Mouse (Mus musculus) G1E (cell line): Measurements from ENCODE around the gene Ctse. TPM values are rescaled to one million over a fixed set of nuclear protein-coding genes. Genes with fewer than 3 reads are reported as not detected.
A peak's percentile ranks its signal among the peaks of the same experiment; 100 is the strongest.
"Not testable (repeated sequence)": the region's sequence is repeated elsewhere in the genome, so short reads cannot be mapped to it uniquely, and the experiment has no call there.

Source experiments
- ATAC-seq: 2 replicates; pipeline ENCODE4 v1.8.0; 2016; ENCODE audit warnings: mild to moderate bottlenecking; ENCODE audit not compliant: insufficient number of reproducible peaks, poor library complexity, low FRiP score, severe bottlenecking; ENCODE audit errors: extremely low read depth
- DNase-seq: peaks from one replicate; pipeline ENCODE4 v3.0.0; 2012; ENCODE audit warnings: low spot score
- H3K27me3 ChIP-seq: 2 replicates; pipeline ENCODE4 v1.6.1; 2012; ENCODE audit warnings: mild to moderate bottlenecking, low read length, inconsistent platforms; ENCODE audit not compliant: insufficient read depth
- H3K36me3 ChIP-seq: replicated peaks from 2 replicates; pipeline ENCODE3; 2012; ENCODE audit warnings: mild to moderate bottlenecking, inconsistent platforms
- H3K4me1 ChIP-seq: 2 replicates; pipeline ENCODE4 v1.6.1; 2012; ENCODE audit warnings: low read depth, low read length, inconsistent platforms, mixed read lengths; ENCODE audit not compliant: insufficient read depth
- H3K4me3 ChIP-seq: 2 replicates; pipeline ENCODE4 v1.5.1; 2012; ENCODE audit warnings: low read depth, mild to moderate bottlenecking, inconsistent platforms, low read length, moderate library complexity, mixed read lengths
- H3K9me3 ChIP-seq: replicated peaks from 2 replicates; pipeline ENCODE4 v1.6.1; 2012; ENCODE audit warnings: inconsistent platforms
- CTCF ChIP-seq: IDR thresholded peaks from 2 replicates; pipeline ENCODE4 v1.5.1; 2012; ENCODE audit warnings: low read depth, low read length, inconsistent platforms, mixed read lengths
- GATA1 ChIP-seq: IDR thresholded peaks from 2 replicates; pipeline ENCODE4 v1.6.1; 2012; ENCODE audit warnings: borderline replicate concordance, low read length, inconsistent platforms, mixed read lengths
- GATA2 ChIP-seq: IDR thresholded peaks from 2 replicates; pipeline ENCODE4 v1.6.1; 2012; ENCODE audit warnings: low read depth, low read length, inconsistent platforms, borderline replicate concordance
- POLR2AphosphoS5 ChIP-seq: IDR thresholded peaks from 2 replicates; pipeline ENCODE4 v1.6.1; 2012; ENCODE audit warnings: low read depth, low read length, inconsistent platforms; ENCODE audit not compliant: insufficient replicate concordance
- TAL1 ChIP-seq: conservative IDR thresholded peaks from 2 replicates; pipeline ENCODE4 v1.6.1; 2012; ENCODE audit warnings: low read depth, low read length, inconsistent platforms, mixed read lengths
- polyA plus RNA-seq: library from polyadenylated mRNA; stranded (reverse); fragments of >175 nt; gene quantifications from 2 replicates; pipeline ENCODE4 v1.2.3, GENCODE M21; 2012
- total RNA-seq, 2 experiments: library from RNA; stranded (forward) in 1 of 2; stranded (reverse) in 1 of 2; fragments of 200-1000 nt in 1 of 2; fragments of >200 nt in 1 of 2; fragmentation: Nextera tagmentation in 1 of 2; gene quantifications; 2 replicates each; pipeline ENCODE4 v1.2.3; 2014 to 2017

Ctse gene
- total and polyA plus RNA-seq, 3 experiments, result 246 to 2,087 (median 482) TPM

DNA sequence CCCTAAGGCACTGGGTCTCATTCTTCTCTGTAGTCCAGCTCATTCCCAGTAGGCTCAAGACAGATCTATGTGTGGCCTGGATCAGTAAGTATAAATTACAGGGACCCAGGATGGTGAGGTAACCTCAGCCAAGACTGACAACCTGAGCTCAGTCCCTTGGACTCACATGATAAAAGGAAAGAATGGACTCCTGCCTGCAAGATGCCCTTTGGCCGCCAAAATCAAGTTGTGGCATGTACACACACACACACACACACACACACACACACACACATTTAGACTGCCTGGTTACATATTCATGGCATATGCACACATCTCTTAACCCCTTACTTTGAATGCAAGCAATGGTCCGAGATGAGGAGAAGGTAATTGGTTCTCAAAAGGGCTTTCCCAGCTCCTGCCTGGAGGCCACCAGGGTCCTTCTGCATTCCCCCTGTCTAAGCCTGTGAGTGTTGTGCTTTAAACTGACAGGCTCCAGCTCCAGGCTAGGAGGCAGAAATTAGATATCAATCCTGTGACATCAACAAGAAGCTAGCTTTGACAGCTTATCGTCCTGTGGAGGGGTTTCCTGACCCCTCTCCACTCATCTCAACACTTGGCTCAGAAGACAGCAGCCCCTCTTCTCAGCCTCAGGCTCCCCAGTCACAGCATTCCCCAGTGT, 13.8 kb upstream of the Ctse start:
- TF ChIP-seq POLR2AphosphoS5 (no peak), TAL1 (no peak), GATA1 (no peak), CTCF (no peak)
- ATAC-seq (no peak), DNase-seq (no peak)
- no peaks in the 10 kb centered on the region for H3K36me3 ChIP-seq
- peaks cover 2% of the 10 kb centered on the region; the same call in 1 of the 2 replicates for H3K9me3 ChIP-seq
- H3K27me3 ChIP-seq, result no peaks in the 10 kb centered on the region
- peaks cover 67% of the 10 kb centered on the region for H3K4me1 ChIP-seq
- no peak overlapping the region for H3K4me3 ChIP-seq

DNA sequence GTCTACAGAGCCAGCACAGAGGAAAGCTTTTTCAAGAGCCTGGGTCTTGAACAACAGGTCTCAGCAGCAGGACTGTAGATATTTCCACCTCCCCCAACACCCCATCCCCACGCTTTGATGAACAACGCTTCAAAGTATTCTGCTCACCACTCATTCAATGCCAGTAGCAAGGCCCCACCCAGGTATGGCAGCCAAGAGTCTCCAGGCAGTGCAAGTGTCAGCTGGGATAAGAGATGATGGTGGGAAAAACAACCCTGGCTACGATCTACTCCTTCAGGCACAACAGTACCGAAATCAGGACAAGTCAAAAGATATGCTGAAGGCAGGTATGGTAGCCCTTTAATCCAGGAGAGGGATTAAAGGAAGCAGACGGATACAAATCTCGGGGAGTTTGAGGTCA, 11.9 kb upstream of the Ctse start:
- Histone ChIP-seq H3K9me3 (no peaks in the 10 kb centered on the region), H3K4me3 (no peak overlapping the region), H3K36me3 (no peaks in the 10 kb centered on the region), H3K27me3 (no peaks in the 10 kb centered on the region), H3K4me1 (peaks cover 57% of the 10 kb centered on the region)
- TF ChIP-seq GATA2 (no peak), TAL1 (no peak), POLR2AphosphoS5 (no peak), GATA1 (no peak), CTCF (no peak)
- no peak for ATAC-seq
- DNase-seq, result no peak

DNA sequence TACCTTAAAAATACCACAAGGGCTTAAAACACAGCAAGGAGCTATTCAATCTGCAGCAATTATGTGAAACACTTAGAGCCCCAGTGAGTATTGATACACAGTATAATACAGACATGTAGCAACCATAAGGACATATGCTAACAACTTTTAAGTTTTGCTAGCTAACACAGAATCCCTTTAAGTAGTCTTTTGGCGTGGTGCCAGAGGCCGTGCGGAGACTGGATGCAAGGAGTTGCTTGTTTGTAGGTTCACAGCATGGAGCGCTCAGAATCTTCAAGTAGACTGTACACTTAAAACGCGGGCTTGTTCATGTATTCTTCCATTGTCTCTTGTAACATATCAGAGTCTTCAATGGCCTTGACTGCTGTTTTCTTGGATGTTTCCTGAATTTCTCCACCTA, 5.9 kb upstream of the Ctse start:
- not testable (repeated sequence) for DNase-seq, H3K27me3 ChIP-seq, ATAC-seq, H3K4me3 ChIP-seq, H3K36me3 ChIP-seq, H3K9me3 ChIP-seq
- peaks cover 42% of the 10 kb centered on the region for H3K4me1 ChIP-seq

DNA sequence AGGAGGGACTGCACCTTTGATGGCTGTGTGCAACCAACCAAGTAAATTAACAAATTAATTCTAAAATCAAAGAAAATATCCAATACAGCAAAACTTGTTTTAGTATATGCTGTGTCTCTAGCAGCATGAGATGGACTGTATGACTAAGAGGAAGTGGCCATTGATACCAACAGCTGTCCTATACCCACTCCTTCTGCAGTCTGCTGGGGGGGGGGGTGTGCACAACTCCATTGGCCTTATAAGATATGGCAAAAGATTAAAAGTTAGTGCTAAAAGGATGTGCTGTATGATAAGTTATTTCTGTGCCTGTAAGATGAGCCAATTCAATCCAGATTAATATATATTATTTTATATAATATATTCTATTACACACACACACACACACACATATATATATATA, 3.6 kb upstream of the Ctse start:
- Histone ChIP-seq H3K9me3 (no peaks in the 10 kb centered on the region), H3K4me1 (peaks cover 36% of the 10 kb centered on the region), H3K36me3 (no peaks in the 10 kb centered on the region), H3K27me3 (no peaks in the 10 kb centered on the region), H3K4me3 (no peak overlapping the region)
- DNase-seq, result peak; percentile 47
- ATAC-seq, result peak; percentile 29; the same call in 1 of the 2 replicates
- TF ChIP-seq POLR2AphosphoS5 (no peak), GATA2 (no peak), CTCF (no peak), GATA1 (no peak), TAL1 (no peak)

DNA sequence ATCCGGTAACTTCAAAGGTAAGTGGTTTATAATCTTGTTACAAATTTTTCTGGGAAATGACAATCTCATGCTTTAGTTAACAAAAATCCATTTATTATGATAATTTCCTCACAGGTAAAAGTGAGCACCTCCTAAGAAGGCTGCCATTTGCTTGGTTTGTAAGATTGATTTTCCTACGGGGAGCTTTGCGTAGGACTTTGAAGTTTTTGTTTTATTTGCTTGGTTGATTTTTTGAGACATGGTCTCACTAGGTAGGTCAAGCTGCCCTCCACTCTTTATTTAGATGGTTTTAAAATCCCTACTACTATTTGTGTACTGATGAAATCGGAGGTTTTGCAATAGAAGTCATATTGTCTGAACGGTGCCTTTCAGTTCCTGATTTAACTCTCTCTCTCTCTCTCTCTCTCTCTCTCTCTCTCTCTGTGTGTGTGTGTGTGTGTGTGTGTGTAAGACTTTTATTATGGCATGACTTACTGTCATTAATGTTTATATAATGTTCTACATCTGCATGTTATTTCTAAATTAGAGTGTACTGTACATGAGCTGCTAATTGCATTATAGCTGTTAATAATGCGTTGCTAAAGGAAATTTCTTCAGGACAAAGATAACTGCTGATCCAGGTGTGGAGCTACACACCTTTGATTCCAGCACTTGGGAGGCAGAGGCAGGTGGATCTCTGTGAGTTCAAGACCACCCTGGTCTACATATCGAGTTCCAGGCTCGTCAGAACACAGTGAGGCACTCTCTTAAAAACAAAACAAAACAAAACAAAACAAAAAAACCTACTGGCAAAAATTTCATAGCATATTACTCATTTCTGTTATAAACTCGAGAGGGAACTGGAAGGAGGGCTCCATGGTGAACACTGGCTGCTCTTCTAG, 675 bp downstream of the Ctse start:
- Histone ChIP-seq H3K9me3 (no peaks in the 10 kb centered on the region), H3K4me1 (peaks cover 51% of the 10 kb centered on the region), H3K4me3 (peak overlapping the region; percentile 70), H3K36me3 (peaks cover 4% of the 10 kb centered on the region), H3K27me3 (no peaks in the 10 kb centered on the region)
- TF ChIP-seq GATA2, result no peak
- TF ChIP-seq TAL1, result no peak
- no peak for ATAC-seq
- no peak for DNase-seq

DNA sequence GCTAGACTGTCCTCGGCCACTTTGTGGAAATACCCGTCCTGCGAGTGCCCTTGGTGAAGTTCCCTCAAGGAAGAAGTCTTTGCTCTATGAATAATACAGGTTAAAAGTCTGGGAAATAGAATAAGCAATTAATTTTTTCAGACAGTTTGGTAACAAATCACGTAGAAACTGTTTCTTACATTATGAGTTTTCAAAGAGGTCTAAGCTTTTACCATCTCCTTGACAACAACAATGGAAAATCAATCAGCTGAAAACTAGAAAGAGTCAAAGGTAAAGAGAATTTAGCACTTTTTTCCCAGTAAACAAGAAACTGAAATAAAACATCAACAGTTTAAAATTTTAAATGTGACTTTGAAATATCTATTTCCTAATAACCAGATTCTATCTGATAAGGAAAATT, 2.0 kb downstream of the Ctse start:
- H3K4me1 ChIP-seq, result peaks cover 40% of the 10 kb centered on the region
- no peak for TF ChIP-seq GATA1
- no peak for TF ChIP-seq CTCF
- no peak for TF ChIP-seq TAL1
- TF ChIP-seq POLR2AphosphoS5, result no peak
- no peak for TF ChIP-seq GATA2
- no peak for ATAC-seq
- H3K9me3 ChIP-seq, result no peaks in the 10 kb centered on the region
- H3K27me3 ChIP-seq, result no peaks in the 10 kb centered on the region
- peak overlapping the region; percentile 65 for H3K4me3 ChIP-seq
- peaks cover 4% of the 10 kb centered on the region for H3K36me3 ChIP-seq
- no peak for DNase-seq
